Mouse (Mus musculus) CH12.LX (cell line): ENCODE results near the gene Gpr152. TPM values are rescaled to one million over a fixed set of nuclear protein-coding genes. Genes with fewer than 3 reads are reported as not detected.
A peak's percentile ranks its signal among the peaks of the same experiment; 100 is the strongest.

ENCODE experiments used
- DNase-seq: peaks from one replicate; pipeline ENCODE4 v3.0.0-alpha.2; 2013; ENCODE audit errors: extremely low read depth
- H3K27ac ChIP-seq: 2 replicates; pipeline ENCODE4 v1.5.1; 2012; ENCODE audit warnings: low read depth, mild to moderate bottlenecking, control low read depth, moderate library complexity; ENCODE audit not compliant: insufficient read depth
- H3K27me3 ChIP-seq: replicated peaks from 2 replicates; pipeline ENCODE3; 2012; ENCODE audit warnings: inconsistent platforms
- H3K36me3 ChIP-seq, 2 experiments: replicated peaks in 1 of 2; 2 replicates each; pipeline versions ENCODE3 to v1.6.1; 2012; ENCODE audit warnings: inconsistent platforms in 1 of 2, low read length in 1 of 2, mild to moderate bottlenecking in 1 of 2, mixed read lengths in 1 of 2, moderate library complexity in 1 of 2; ENCODE audit not compliant: control insufficient read depth in 1 of 2, insufficient read depth in 1 of 2
- H3K4me1 ChIP-seq, 2 experiments: 2 replicates each; pipeline ENCODE4 v1.6.1; 2012; ENCODE audit warnings: inconsistent platforms in 1 of 2, moderate library complexity in 1 of 2; ENCODE audit not compliant: insufficient read depth in 2 of 2, control insufficient read depth in 1 of 2
- H3K4me2 ChIP-seq: 2 replicates; pipeline ENCODE4 v1.6.1; 2012; ENCODE audit warnings: low read depth, mild to moderate bottlenecking, control low read depth; ENCODE audit not compliant: poor library complexity, insufficient read depth, severe bottlenecking
- H3K4me3 ChIP-seq, 3 experiments: fragments of 150-350 bp in 1 of 3; sonication (generic) in 1 of 3; replicated peaks in 1 of 3; 2 replicates each; pipeline versions ENCODE3 to v1.5.1; 2011 to 2012; ENCODE audit warnings: low read depth in 2 of 3, low read length in 2 of 3, mild to moderate bottlenecking in 2 of 3, moderate library complexity in 2 of 3, control low read depth in 1 of 3, improper control_type of control experiment in 1 of 3, inconsistent platforms in 1 of 3, mixed read lengths in 1 of 3; ENCODE audit not compliant: poor library complexity in 1 of 3
- H3K79me2 ChIP-seq: replicated peaks from 2 replicates; pipeline ENCODE4 v1.6.1; 2012; ENCODE audit warnings: mild to moderate bottlenecking, moderate library complexity; ENCODE audit not compliant: control insufficient read depth, poor library complexity, insufficient read depth, severe bottlenecking; ENCODE audit errors: extremely low read depth
- H3K9ac ChIP-seq: 2 replicates; pipeline ENCODE4 v1.6.1; 2012; ENCODE audit warnings: low read depth, mild to moderate bottlenecking, control low read depth, moderate library complexity; ENCODE audit not compliant: insufficient read depth
- H3K9me3 ChIP-seq: replicated peaks from 2 replicates; pipeline ENCODE3; 2012; ENCODE audit warnings: low read length, inconsistent platforms, mixed read lengths
- CHD1 ChIP-seq: IDR thresholded peaks from 2 replicates; pipeline ENCODE4 v1.6.1; 2012; ENCODE audit warnings: low read depth, low read length, improper control_type of control experiment, inconsistent platforms
- CHD2 ChIP-seq: IDR thresholded peaks from 2 replicates; pipeline ENCODE4 v1.6.1; 2011; ENCODE audit warnings: low read length, improper control_type of control experiment
- E2F4 ChIP-seq: IDR thresholded peaks from 2 replicates; pipeline ENCODE4 v1.6.1; 2011; ENCODE audit warnings: low read depth, low read length, improper control_type of control experiment; ENCODE audit not compliant: insufficient replicate concordance
- ELF1 ChIP-seq: IDR thresholded peaks from 2 replicates; pipeline ENCODE4 v1.6.1; 2014; ENCODE audit warnings: low read depth, mild to moderate bottlenecking, inconsistent platforms, low read length, improper control_type of control experiment
- ETS1 ChIP-seq: conservative IDR thresholded peaks from 2 replicates; pipeline ENCODE4 v1.6.1; 2012; ENCODE audit warnings: low read depth, mild to moderate bottlenecking, inconsistent platforms, low read length, improper control_type of control experiment, moderate library complexity
- GABPA ChIP-seq: IDR thresholded peaks from 2 replicates; pipeline ENCODE4 v1.6.1; 2012; ENCODE audit warnings: low read depth, low read length, improper control_type of control experiment, inconsistent platforms; ENCODE audit not compliant: insufficient replicate concordance
- HCFC1 ChIP-seq: IDR thresholded peaks from 2 replicates; pipeline ENCODE4 v1.6.1; 2012; ENCODE audit warnings: low read depth, mild to moderate bottlenecking, inconsistent platforms, low read length, improper control_type of control experiment
- IRF4 ChIP-seq: IDR thresholded peaks from 2 replicates; pipeline ENCODE4 v1.6.1; 2014; ENCODE audit warnings: low read depth, mild to moderate bottlenecking, inconsistent platforms, low read length, improper control_type of control experiment
- JUN ChIP-seq: IDR thresholded peaks from 2 replicates; pipeline ENCODE4 v1.6.1; 2011; ENCODE audit warnings: low read depth, mild to moderate bottlenecking, low read length, improper control_type of control experiment, moderate library complexity; ENCODE audit not compliant: insufficient read depth
- KAT2A ChIP-seq: IDR thresholded peaks from 2 replicates; pipeline ENCODE4 v1.6.1; 2012; ENCODE audit warnings: low read length, improper control_type of control experiment, inconsistent platforms; ENCODE audit not compliant: insufficient replicate concordance
- MAFK ChIP-seq: IDR thresholded peaks from 2 replicates; pipeline ENCODE4 v1.6.1; 2011; ENCODE audit warnings: low read length, improper control_type of control experiment; ENCODE audit not compliant: insufficient replicate concordance
- MXI1 ChIP-seq: IDR thresholded peaks from 2 replicates; pipeline ENCODE4 v1.6.1; 2011; ENCODE audit warnings: mild to moderate bottlenecking, low read depth, low read length, improper control_type of control experiment
- MYC ChIP-seq: IDR thresholded peaks from 2 replicates; pipeline ENCODE4 v1.6.1; 2011; ENCODE audit warnings: low read depth, mild to moderate bottlenecking, improper control_type of control experiment, low read length
- NRF1 ChIP-seq: IDR thresholded peaks from 2 replicates; pipeline ENCODE4 v1.6.1; 2014; ENCODE audit warnings: low read depth, mild to moderate bottlenecking, inconsistent platforms, low read length, improper control_type of control experiment, moderate library complexity
- PAX5 ChIP-seq: IDR thresholded peaks from 2 replicates; pipeline ENCODE4 v1.6.1; 2012; ENCODE audit warnings: low read length, inconsistent platforms, mixed read lengths
- POLR2A ChIP-seq: IDR thresholded peaks from 2 replicates; pipeline ENCODE4 v1.6.1; 2011; ENCODE audit warnings: low read depth, mild to moderate bottlenecking, improper control_type of control experiment, low read length
- POLR2AphosphoS2 ChIP-seq: IDR thresholded peaks from 2 replicates; pipeline ENCODE4 v1.6.1; 2011; ENCODE audit warnings: low read depth, low read length, improper control_type of control experiment
- RAD21 ChIP-seq: IDR thresholded peaks from 2 replicates; pipeline ENCODE4 v1.6.1; 2011; ENCODE audit warnings: low read depth, mild to moderate bottlenecking, low read length, improper control_type of control experiment, moderate library complexity
- RCOR1 ChIP-seq: conservative IDR thresholded peaks from 2 replicates; pipeline ENCODE4 v1.6.1; 2012; ENCODE audit warnings: low read depth, mild to moderate bottlenecking, inconsistent platforms, low read length, improper control_type of control experiment
- SIN3A ChIP-seq: IDR thresholded peaks from 2 replicates; pipeline ENCODE4 v1.6.1; 2012; ENCODE audit warnings: low read length, improper control_type of control experiment, inconsistent platforms
- TBP ChIP-seq: conservative IDR thresholded peaks from 2 replicates; pipeline ENCODE4 v1.6.1; 2011; ENCODE audit warnings: low read depth, low read length, improper control_type of control experiment
- UBTF ChIP-seq: IDR thresholded peaks from 2 replicates; pipeline ENCODE4 v1.6.1; 2012; ENCODE audit warnings: low read depth, mild to moderate bottlenecking, inconsistent platforms, low read length, improper control_type of control experiment, moderate library complexity
- USF2 ChIP-seq: conservative IDR thresholded peaks from 2 replicates; pipeline ENCODE4 v1.6.1; 2011; ENCODE audit warnings: low read depth, low read length, improper control_type of control experiment
- ZC3H11A ChIP-seq: IDR thresholded peaks from 2 replicates; pipeline ENCODE4 v1.6.1; 2012; ENCODE audit warnings: low read depth, mild to moderate bottlenecking, inconsistent platforms, low read length, improper control_type of control experiment
- ZMIZ1 ChIP-seq: IDR thresholded peaks from 2 replicates; pipeline ENCODE4 v1.6.1; 2012; ENCODE audit warnings: low read depth, mild to moderate bottlenecking, inconsistent platforms, low read length, improper control_type of control experiment
- ZNF384 ChIP-seq: IDR thresholded peaks from 2 replicates; pipeline ENCODE4 v1.6.1; 2012; ENCODE audit warnings: low read depth, low read length, improper control_type of control experiment, inconsistent platforms
- dilution Hi-C: fragments of 300-500 bp; cut with MboI; formaldehyde crosslinking; loops from 2 replicates; pipeline ENCODE4 v1.14.3; 2020; ENCODE audit warnings: low sequenced_read_pairs; ENCODE audit not compliant: extremely low pct_unique_long_range_greater_than_20kb, extremely low pct_ligation_motif_present
- in situ Hi-C: fragments of 300-500 bp; cut with MboI; formaldehyde crosslinking; loops from 3 replicates; pipeline ENCODE4 v1.14.3; 2019; ENCODE audit warnings: low sequenced_read_pairs, low pct_ligation_motif_present, low pct_unique_long_range_greater_than_20kb, mixed read lengths
- polyA plus RNA-seq: library from polyadenylated mRNA; unstranded; fragments of >175 nt; gene quantifications from 2 replicates; pipeline ENCODE4 v1.2.1, GENCODE M21; 2012; ENCODE audit warnings: low read depth; ENCODE audit not compliant: insufficient read length
- total RNA-seq, 2 experiments: library from RNA; depleted of rRNA; stranded (reverse); fragments of 300-350 nt in 1 of 2; fragments of >200 nt in 1 of 2; gene quantifications; 2 replicates each; pipeline ENCODE4 v1.2.3; 2012 to 2014

Gpr152 gene
- total and polyA plus RNA-seq, 3 experiments: 0.05 to 0.71 (median 0.17) TPM

DNA sequence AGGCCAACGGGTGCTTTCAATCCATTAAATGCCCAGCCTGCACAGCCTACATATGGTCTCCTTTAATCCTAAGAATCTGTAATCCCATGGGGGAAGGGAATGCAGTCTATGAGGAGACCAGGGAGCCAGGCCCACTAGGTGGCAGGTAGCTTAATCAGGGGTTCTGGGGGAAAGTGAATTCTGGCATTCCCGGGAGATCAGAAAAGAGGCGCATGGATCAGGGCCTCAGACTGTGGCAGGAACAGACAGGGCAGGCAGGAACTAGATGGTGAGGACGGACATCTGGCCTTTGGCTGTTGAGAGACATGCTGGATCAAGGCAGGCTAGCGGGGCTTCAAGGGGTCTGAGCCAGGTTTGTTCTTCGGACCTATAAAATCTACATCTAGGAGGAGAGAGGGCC lies 38.1 kb upstream of the Gpr152 start:
- Histone ChIP-seq H3K4me2 (peak overlapping the region; percentile 89; the same call in 1 of the 2 replicates), H3K4me1 (peaks cover 18 to 65% of the 10 kb centered on the region in 2 experiments), H3K27me3 (no peaks in the 10 kb centered on the region), H3K4me3 (no peak overlapping the region), H3K9ac (no peak overlapping the region), H3K9me3 (no peaks in the 10 kb centered on the region), H3K36me3 (peaks cover 41 to 60% of the 10 kb centered on the region in 2 experiments), H3K79me2 (peaks cover 9% of the 10 kb centered on the region), H3K27ac (no peak overlapping the region)
- DNase-seq: no peak
- dilution Hi-C loops (no loop called here), in situ Hi-C loops (no loop called here)
- TF ChIP-seq TBP (no peak), ZNF384 (no peak), MXI1 (no peak), HCFC1 (no peak), MAFK (no peak), SIN3A (no peak), RAD21 (no peak), ZC3H11A (no peak), NRF1 (no peak), CHD2 (no peak), KAT2A (no peak), RCOR1 (no peak), POLR2AphosphoS2 (no peak), MYC (no peak), ELF1 (no peak), USF2 (no peak), GABPA (no peak)

DNA sequence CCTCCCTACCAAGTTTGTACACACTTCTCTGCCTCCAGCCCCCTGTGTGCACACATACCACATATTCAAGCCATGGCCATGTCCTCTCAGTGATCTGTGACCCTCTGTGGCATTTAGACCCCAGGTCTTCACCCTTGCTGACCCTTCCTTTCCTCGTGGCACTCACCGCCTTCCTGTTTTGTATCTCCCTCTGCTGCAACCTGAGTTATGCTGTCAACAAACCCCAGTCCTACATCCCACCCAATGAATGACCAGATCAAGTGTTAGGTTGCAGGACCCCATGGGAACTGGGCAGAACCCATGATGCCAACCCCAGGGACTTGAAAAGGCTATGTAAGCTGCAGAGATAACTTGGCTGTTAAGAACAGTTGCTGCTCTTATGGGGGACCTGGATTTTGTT lies 37.5 kb upstream of the Gpr152 start:
- dilution Hi-C loops: no loop called here
- peaks cover 18 to 64% of the 10 kb centered on the region in 2 experiments for H3K4me1 ChIP-seq
- peaks cover 9% of the 10 kb centered on the region for H3K79me2 ChIP-seq
- H3K27ac ChIP-seq: no peak overlapping the region
- H3K9me3 ChIP-seq: no peaks in the 10 kb centered on the region
- no peak for DNase-seq
- no peaks in the 10 kb centered on the region for H3K27me3 ChIP-seq
- no peak overlapping the region for H3K9ac ChIP-seq
- no peak for TF ChIP-seq CHD1
- TF ChIP-seq RCOR1: no peak
- no peak for TF ChIP-seq MAFK
- no peak for TF ChIP-seq RAD21
- no peak for TF ChIP-seq POLR2A
- no peak for TF ChIP-seq UBTF
- no peak for TF ChIP-seq NRF1
- TF ChIP-seq E2F4: no peak
- TF ChIP-seq SIN3A: no peak
- no peak for TF ChIP-seq ELF1
- TF ChIP-seq MXI1: no peak
- no peak for TF ChIP-seq PAX5
- TF ChIP-seq JUN: no peak
- no peak for TF ChIP-seq USF2
- no peak for TF ChIP-seq ZMIZ1
- TF ChIP-seq ETS1: no peak
- TF ChIP-seq POLR2AphosphoS2: no peak
- TF ChIP-seq IRF4: no peak
- TF ChIP-seq CHD2: no peak
- TF ChIP-seq HCFC1: no peak
- TF ChIP-seq, all 38 proteins: peak for 0
- H3K36me3 ChIP-seq: peaks cover 44 to 65% of the 10 kb centered on the region in 2 experiments
- H3K4me3 ChIP-seq: no peak overlapping the region
- no peak overlapping the region for H3K4me2 ChIP-seq
- in situ Hi-C loops: no loop called here
